Mouse (Mus musculus) heart, adult 10 weeks (tissue): ENCODE results near the gene Gpr63. TPM values are rescaled to one million over a fixed set of nuclear protein-coding genes. Genes with fewer than 3 reads are reported as not detected.

Source experiments
- polyA plus RNA-seq: library from polyadenylated mRNA; stranded (reverse); fragments of 350-450 nt; fragmentation: Illumina TruSeq; extraction: RNeasy Lipid Tissue Mini Kit (QIAGEN cat#74804); gene quantifications from one replicate; pipeline ENCODE4 v1.2.3, GENCODE M21; 2014; ENCODE audit warnings: low read depth, low replicate concordance

The Gpr63 gene
- polyA plus RNA-seq: 0.55 TPM

GRCm38 (mm10) chr4:24966299-24966991 is at the start of gene Gpr63:
TSS of gene Gpr63 (plus strand) at chr4:24966407.

Other genes starting within 250 kb of the Gpr63 start
- gene Klhl32, start 115.3 kb upstream of the Gpr63 start, polyA plus RNA-seq: 3.0 TPM
- gene Ndufaf4, start 68.3 kb upstream of the Gpr63 start, polyA plus RNA-seq: 74.0 TPM